Mouse (Mus musculus): ENCODE measurements around the gene Plcd3. TPM values are rescaled to one million over a fixed set of nuclear protein-coding genes. Genes with fewer than 3 reads are reported as not detected.

Plcd3 gene
- total and polyA plus RNA-seq, 2 experiments from 2014 or later = 16.3 to 38.9 TPM

DNA sequence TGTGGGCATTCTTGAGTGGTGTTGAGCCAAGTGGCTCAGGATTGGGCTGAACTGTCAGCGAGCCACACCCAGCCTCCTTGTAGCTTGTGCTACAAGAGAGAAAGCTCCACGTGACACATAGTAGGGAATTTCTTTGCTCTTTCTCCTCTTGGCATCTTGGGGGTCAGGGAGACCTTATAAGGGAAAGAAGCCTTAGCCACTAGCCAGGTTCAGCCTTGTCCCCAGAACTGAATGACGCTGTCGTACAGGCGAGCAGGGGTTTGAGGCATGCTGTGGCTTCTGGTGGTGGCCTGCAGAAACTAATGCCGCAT is 34.5 kb downstream of the Plcd3 start:
- DNase-seq (ENCODE audit: low spot score) = no peak
- H3K27me3 ChIP-seq (ENCODE audit: control insufficient read depth, insufficient read depth, low read length) = no peaks in the 10 kb centered on the region
- H3K4me3 ChIP-seq (ENCODE audit: low read depth, low read length) = no peak overlapping the region
- H3K27ac ChIP-seq (ENCODE audit: low read depth) = peak overlapping the region; percentile 50
- H3K9ac ChIP-seq (replicated peaks; ENCODE audit: low read depth, low read length) = no peak overlapping the region
- no peak for TF ChIP-seq EP300 (IDR thresholded peaks at IDR 0.05; ENCODE audit: low read depth)
- no peak for TF ChIP-seq CTCF (IDR thresholded peaks at IDR 0.05; ENCODE audit: low read depth)
- no peaks in the 10 kb centered on the region for H3K9me3 ChIP-seq (replicated peaks; ENCODE audit: control insufficient read depth, low read length)
- H3K4me2 ChIP-seq (ENCODE audit: low read depth, low read length) = no peak overlapping the region
- 78% methylated on average over 6 of the region's 6 CpGs for WGBS
- no peak for ATAC-seq (ENCODE audit: insufficient read depth, low read depth)
- H3K4me1 ChIP-seq (ENCODE audit: control insufficient read depth, insufficient read depth) = peaks cover 16% of the 10 kb centered on the region
- peaks cover 85% of the 10 kb centered on the region for H3K36me3 ChIP-seq (replicated peaks; ENCODE audit: control insufficient read depth, insufficient read depth, low read length)

DNA sequence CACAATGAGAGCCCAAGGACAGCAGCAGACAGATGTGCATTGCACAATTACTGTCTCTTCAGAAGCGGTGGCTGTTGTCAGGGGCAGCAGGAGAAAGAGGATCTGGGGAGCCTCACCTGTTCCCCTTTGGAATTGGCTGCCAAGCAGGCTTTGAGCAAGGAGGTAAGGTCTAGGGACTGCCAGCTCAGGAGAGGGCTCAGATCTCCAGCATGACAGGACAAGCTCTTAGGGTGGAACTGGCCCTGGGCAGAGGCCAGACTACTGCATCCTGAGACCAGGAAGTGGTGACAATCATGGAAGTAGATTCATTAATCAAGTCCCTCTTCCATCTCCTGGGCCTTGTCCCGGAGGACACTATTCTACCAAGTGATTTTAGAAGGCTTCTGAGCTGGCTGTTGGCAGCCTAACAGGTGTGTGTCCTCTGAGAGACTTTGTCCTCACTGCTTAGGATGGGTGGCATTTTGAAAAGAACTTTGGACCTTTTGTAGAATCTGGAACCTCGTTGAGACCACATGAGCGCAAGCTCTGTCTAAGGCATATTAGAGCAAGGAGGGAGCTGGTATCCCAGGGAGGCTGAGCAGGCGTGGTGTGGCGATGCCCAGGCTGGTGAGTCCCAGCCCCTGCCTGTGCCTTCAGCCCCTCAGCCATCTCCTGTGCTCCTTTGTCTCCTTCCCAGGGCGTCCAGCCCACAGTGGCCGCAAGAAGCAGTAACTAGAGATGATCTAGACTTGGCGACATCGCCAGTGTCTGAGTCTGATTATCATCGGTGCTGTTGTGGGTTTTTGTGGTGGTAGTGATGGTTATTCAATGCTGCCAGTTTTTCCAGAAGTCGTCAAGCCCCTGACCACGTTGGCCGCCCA is 35.0 kb downstream of the Plcd3 start:
- ATAC-seq (ENCODE audit: insufficient read depth, low read depth) = no peak
- Histone ChIP-seq H3K4me3 (ENCODE audit: low read depth, low read length) (no peak overlapping the region), H3K9ac (replicated peaks; ENCODE audit: low read depth, low read length) (no peak overlapping the region), H3K27ac (ENCODE audit: low read depth) (no peak overlapping the region), H3K4me1 (ENCODE audit: control insufficient read depth, insufficient read depth) (peaks cover 21% of the 10 kb centered on the region), H3K36me3 (replicated peaks; ENCODE audit: control insufficient read depth, insufficient read depth, low read length) (peaks cover 86% of the 10 kb centered on the region), H3K4me2 (ENCODE audit: low read depth, low read length) (no peak overlapping the region), H3K9me3 (replicated peaks; ENCODE audit: control insufficient read depth, low read length) (no peaks in the 10 kb centered on the region), H3K27me3 (ENCODE audit: control insufficient read depth, insufficient read depth, low read length) (no peaks in the 10 kb centered on the region)
- DNase-seq (ENCODE audit: low spot score) = no peak
- 87% methylated on average over 14 of the region's 14 CpGs for WGBS
- no peak for TF ChIP-seq CTCF (IDR thresholded peaks at IDR 0.05; ENCODE audit: low read depth)

DNA sequence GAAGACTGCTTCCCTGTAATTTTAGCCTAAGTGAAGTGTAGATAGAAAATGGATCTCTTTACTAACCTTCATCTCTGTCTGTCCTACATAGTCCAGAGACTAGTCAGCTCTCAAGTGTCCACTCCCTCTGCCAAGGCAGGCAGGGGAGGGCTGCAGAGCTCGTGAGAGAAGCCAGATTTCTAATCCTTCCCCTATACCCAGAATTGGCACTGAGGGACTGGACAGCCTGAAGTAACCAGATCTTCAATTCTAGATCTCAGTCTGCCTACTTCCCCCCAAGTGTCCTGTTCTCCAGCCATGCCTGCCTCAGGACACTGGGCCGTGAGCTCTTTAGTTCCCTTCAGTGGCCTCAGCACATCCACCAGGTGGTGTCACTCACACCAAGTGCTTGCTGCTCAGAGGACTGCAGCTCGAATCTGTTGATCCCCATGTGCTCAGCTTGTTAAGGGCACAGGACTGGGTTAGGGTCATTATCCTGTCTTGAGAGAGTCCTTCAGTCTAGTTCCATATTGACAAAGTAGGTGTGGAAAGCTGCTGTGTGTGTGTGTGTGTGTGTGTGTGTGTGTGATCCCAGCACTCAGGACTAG is 42.9 kb downstream of the Plcd3 start:
- no peak for DNase-seq (ENCODE audit: low spot score)
- Histone ChIP-seq H3K27ac (ENCODE audit: low read depth) (peak overlapping the region; percentile 67), H3K4me3 (ENCODE audit: low read depth, low read length) (no peak overlapping the region), H3K9me3 (replicated peaks; ENCODE audit: control insufficient read depth, low read length) (no peaks in the 10 kb centered on the region), H3K4me2 (ENCODE audit: low read depth, low read length) (no peak overlapping the region), H3K36me3 (replicated peaks; ENCODE audit: control insufficient read depth, insufficient read depth, low read length) (peaks cover 80% of the 10 kb centered on the region), H3K27me3 (ENCODE audit: control insufficient read depth, insufficient read depth, low read length) (no peaks in the 10 kb centered on the region), H3K9ac (replicated peaks; ENCODE audit: low read depth, low read length) (no peak overlapping the region), H3K4me1 (ENCODE audit: control insufficient read depth, insufficient read depth) (peaks cover 12% of the 10 kb centered on the region; the same call in 1 of the 2 replicates)
- WGBS = 36% methylated on average over 3 of the region's 3 CpGs
- TF ChIP-seq CTCF (IDR thresholded peaks at IDR 0.05; ENCODE audit: low read depth) (peak; percentile 33), EP300 (IDR thresholded peaks at IDR 0.05; ENCODE audit: low read depth) (no peak)
- peak; percentile 47 for ATAC-seq (ENCODE audit: insufficient read depth, low read depth)

DNA sequence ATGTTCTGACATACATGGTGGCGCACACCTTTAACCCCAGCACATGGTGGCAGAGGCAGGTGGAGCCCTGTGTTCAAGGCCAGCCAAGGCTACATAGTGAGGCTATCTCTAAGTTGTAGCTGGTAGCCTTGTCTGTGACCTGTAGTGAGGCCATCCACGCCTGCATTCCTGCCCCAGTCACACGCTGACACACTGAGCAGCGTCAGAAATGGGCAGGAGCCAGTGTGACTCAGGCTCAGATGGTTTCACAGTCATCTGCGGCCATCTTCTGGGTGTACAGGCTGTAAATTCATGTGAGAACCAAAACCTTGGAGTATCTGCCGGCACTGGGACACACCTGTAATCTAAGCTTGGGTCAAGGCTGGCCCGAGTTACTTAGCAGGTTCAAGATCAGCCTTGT is 44.8 kb downstream of the Plcd3 start:
- ATAC-seq (ENCODE audit: insufficient read depth, low read depth) = no peak
- peaks cover 69% of the 10 kb centered on the region for H3K36me3 ChIP-seq (replicated peaks; ENCODE audit: control insufficient read depth, insufficient read depth, low read length)
- H3K4me1 ChIP-seq (ENCODE audit: control insufficient read depth, insufficient read depth) = peaks cover 18% of the 10 kb centered on the region; the same call in 1 of the 2 replicates
- H3K27ac ChIP-seq (ENCODE audit: low read depth) = no peak overlapping the region
- H3K9ac ChIP-seq (replicated peaks; ENCODE audit: low read depth, low read length) = no peak overlapping the region
- no peak overlapping the region for H3K4me2 ChIP-seq (ENCODE audit: low read depth, low read length)
- H3K4me3 ChIP-seq (ENCODE audit: low read depth, low read length) = no peak overlapping the region
- no peaks in the 10 kb centered on the region for H3K9me3 ChIP-seq (replicated peaks; ENCODE audit: control insufficient read depth, low read length)
- 87% methylated on average over 7 of the region's 7 CpGs for WGBS
- TF ChIP-seq EP300 (IDR thresholded peaks at IDR 0.05; ENCODE audit: low read depth) = no peak
- no peak for TF ChIP-seq CTCF (IDR thresholded peaks at IDR 0.05; ENCODE audit: low read depth)
- DNase-seq (ENCODE audit: low spot score) = no peak
- no peaks in the 10 kb centered on the region for H3K27me3 ChIP-seq (ENCODE audit: control insufficient read depth, insufficient read depth, low read length)

DNA sequence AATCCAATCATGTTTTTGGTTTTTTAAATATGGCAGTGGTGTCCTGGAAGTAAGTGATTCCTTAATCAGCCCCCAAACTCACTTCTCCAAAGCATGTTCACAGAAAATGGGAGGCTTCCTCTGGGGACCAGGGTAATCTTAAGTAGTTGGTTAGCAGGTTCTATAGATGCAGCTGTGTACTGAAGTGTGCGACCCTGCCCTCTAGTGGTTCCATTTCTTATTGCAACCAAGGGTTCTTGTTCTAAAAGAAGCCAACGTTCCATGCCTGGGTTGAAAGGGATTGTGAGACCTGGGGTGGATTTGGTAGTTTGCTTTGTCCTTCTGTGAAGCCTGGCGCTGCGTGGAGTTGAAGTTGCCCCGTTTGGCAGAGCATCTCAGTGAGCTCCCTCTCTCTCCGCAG is 46.7 kb downstream of the Plcd3 start:
- Histone ChIP-seq H3K9ac (replicated peaks; ENCODE audit: low read depth, low read length) (no peak overlapping the region), H3K36me3 (replicated peaks; ENCODE audit: control insufficient read depth, insufficient read depth, low read length) (peaks cover 62% of the 10 kb centered on the region), H3K9me3 (replicated peaks; ENCODE audit: control insufficient read depth, low read length) (no peaks in the 10 kb centered on the region), H3K4me3 (ENCODE audit: low read depth, low read length) (no peak overlapping the region), H3K4me2 (ENCODE audit: low read depth, low read length) (no peak overlapping the region), H3K27me3 (ENCODE audit: control insufficient read depth, insufficient read depth, low read length) (no peaks in the 10 kb centered on the region), H3K27ac (ENCODE audit: low read depth) (peak overlapping the region; percentile 30; the same call in 1 of the 2 replicates), H3K4me1 (ENCODE audit: control insufficient read depth, insufficient read depth) (peaks cover 20% of the 10 kb centered on the region; the same call in 1 of the 2 replicates)
- WGBS = 43% methylated on average over 6 of the region's 6 CpGs
- TF ChIP-seq EP300 (IDR thresholded peaks at IDR 0.05; ENCODE audit: low read depth) (no peak), CTCF (IDR thresholded peaks at IDR 0.05; ENCODE audit: low read depth) (peak; percentile 84)
- peak; percentile 63 for DNase-seq (ENCODE audit: low spot score)
- ATAC-seq (ENCODE audit: insufficient read depth, low read depth) = no peak
